Mouse (Mus musculus): Measurements from ENCODE around the gene Ampd3.
A peak's percentile ranks its signal among the peaks of the same experiment; 100 is the strongest.

Ampd3 gene

GRCm38 (mm10) chr7:110843916-110844874, 76.2 kb downstream of the Ampd3 start, which contains the start of gene Rnf141:
TSS of gene Rnf141 (minus strand) at chr7:110844457.
- DNase-seq (ENCODE audit: low spot score), result peak; percentile 65

- DNase-seq (ENCODE audit: low spot score), result no peak
Observed at GRCm38 (mm10) chr7:110847321-110847720, 79.3 kb downstream of the Ampd3 start.

DNA sequence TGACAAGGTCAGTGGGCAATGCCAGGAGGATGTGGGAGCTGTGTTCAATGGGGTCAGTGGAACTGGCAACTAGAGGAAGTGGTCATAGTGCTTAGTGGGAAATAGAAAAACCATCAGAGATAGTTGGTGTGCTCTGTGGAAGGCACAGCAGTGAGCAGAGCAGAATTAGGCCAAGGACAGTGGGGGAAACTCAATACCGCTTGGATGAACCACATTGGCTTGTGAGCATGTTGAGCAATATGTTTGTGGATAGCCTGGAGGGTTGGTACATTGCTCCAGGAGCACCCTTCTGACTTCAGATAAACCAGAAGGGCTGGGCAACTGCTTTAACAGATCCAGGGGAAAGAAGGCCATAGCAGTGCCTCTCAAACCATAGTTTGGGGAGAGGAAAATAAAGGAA, 80.4 kb downstream of the Ampd3 start:
- no peak for DNase-seq (ENCODE audit: low spot score)

DNA sequence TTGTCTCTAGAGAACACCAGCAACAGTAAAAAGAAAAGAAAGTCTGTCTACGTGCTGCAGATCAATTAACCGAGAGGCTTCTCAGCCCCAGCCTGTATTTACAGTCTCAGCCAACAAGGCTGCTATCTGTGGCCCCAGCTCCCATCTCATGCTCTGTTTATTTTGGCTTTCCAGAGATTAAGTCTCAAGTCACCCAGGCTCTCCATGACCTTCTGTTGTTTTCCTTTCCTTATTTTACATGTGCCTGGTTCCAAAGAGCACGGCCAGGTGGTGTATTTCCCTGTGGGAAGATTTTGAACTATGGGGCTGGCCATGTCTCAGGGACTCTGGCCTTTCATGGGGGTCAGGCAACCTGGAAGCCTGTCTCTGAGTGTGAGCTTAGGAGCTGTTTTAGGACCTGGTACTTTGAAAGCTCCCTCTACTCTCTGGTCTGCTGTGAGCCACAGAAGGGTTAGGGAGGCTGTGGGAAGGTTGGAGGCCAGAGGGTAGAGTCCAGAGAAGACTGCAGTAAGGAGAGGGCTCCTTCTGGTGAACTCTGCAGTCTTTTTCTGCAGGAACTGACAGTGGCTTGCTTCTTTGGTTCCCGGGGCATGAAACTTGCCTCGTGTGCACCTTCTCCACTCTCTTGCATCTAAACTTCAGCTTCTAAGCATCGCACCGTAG, 83.7 kb downstream of the Ampd3 start:
- no peak for DNase-seq (ENCODE audit: low spot score)

DNA sequence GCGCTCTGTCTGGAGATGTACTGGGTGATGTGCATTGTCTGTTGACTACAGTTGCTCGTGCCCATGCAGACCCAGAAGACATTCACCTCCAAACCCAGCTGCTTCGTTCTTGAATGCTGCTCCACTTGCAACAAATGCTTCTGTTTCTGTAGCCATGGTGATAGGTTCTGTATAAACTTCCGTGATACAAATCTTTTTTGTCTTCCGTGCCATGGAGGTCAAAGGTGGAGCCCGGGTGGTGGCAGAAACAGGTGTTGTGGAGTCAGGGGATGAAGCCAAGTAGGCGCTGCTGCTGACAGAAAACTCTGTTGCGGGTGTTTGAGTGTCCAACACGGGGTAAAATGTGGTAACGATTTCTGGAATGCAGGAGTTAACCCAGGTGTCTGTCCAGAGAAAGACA, 85.6 kb downstream of the Ampd3 start:
- no peak for DNase-seq (ENCODE audit: low spot score)

GRCm38 (mm10) chr7:110854519-110854918, 86.5 kb downstream of the Ampd3 start:
- DNase-seq (ENCODE audit: low spot score), result no peak

DNA sequence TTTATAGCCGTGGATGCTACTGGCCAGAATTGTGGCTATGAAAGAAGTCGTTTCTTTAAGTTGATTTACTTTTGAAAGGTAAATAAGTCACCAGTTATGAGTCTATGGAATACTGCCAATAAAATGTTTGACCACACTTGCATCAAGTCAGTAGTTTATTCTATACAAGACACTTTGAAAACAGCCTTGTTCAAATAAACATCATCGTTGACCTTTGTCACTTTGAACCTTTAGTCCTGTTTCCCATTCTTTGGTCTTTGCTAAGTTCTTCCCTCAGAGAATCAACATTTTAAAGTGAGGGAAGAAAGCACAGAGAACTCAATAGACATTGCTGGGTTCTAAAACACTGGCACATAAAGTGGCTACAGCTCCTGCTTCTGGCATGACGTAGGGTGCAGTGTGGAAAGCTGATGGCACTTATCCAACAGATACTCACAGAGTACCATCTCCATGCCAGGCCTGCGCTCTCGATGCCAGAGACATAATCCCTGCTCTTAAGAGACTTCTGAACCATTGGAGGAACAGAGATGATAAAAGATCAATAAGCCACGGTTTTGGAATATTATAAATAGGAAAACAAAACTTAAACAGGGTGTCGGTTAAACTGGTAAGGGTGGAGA, 87.0 kb downstream of the Ampd3 start:
- DNase-seq (ENCODE audit: low spot score), result no peak

DNA sequence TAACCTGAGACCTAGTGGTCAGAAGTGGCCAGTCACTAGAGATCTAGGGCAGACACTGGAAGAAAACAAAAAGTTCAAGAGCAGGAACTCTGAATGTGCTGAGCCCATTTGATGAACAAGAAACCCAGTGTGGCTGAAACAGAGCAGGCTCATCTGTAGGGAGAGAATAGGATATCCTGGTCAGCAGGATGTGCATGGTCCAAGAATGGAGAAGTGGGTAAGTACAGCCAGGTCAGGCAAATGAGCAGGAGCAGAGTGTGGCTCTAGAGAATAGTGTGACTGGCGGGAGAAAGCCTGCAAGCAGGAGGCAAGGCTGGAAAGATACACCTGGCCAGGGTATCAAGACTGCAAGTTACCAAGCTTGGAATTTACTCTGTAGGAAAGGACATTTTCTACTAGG, 87.6 kb downstream of the Ampd3 start:
- no peak for DNase-seq (ENCODE audit: low spot score)

- no peak for DNase-seq (ENCODE audit: low spot score)
Observed at GRCm38 (mm10) chr7:110860129-110860528, 92.1 kb downstream of the Ampd3 start.
